Mouse (Mus musculus): ENCODE measurements around the gene Syde2.
"Not testable (repeated sequence)": the region's sequence is repeated elsewhere in the genome, so short reads cannot be mapped to it uniquely, and the experiment has no call there.

DNA sequence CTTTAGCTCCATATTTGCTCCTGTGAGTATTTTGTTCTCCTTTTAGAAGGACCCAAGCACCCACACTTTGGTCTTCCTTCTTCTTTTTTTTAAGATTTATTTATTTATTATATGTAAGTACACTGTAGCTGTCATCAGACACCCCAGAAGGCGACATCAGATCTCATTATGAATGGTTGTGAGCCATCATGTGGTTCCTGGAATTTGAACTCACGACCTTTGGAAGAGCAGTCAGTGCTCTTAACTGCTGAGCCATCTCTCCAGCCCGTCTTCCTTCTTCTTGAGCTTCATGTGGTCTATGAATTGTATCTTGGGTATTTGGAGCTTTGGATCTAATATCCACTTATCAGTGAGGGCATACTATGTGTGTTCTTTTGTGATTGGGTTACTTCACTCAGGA is 22.1 kb upstream of the Syde2 start:
- not testable (repeated sequence) for TF ChIP-seq POLR2A (IDR thresholded peaks at IDR 0.05; ENCODE audit: insufficient read depth, low read length); CTCF (IDR thresholded peaks at IDR 0.05; ENCODE audit: low read depth, low read length); EP300 (IDR thresholded peaks at IDR 0.05; ENCODE audit: insufficient read depth, low read depth, low read length)

Data from ES-Bruce4 (cell line).